Mouse (Mus musculus): Measurements from ENCODE around the gene Fgfr2. TPM values are rescaled to one million over a fixed set of nuclear protein-coding genes. Genes with fewer than 3 reads are reported as not detected.

The Fgfr2 gene
- polyA plus RNA-seq, 1 experiment from 2014 or later, result 11.2 TPM

- TF ChIP-seq EP300 (IDR thresholded peaks at IDR 0.05; ENCODE audit: low read depth), result no peak
- no peak for TF ChIP-seq CTCF (IDR thresholded peaks at IDR 0.05; ENCODE audit: low read depth)
- Histone ChIP-seq H3K4me2 (ENCODE audit: low read depth, low read length) (no peak overlapping the region), H3K4me3 (ENCODE audit: low read depth, low read length) (no peak overlapping the region), H3K27ac (ENCODE audit: low read depth) (no peak overlapping the region), H3K9me3 (ENCODE audit: low read length) (no peaks in the 10 kb centered on the region), H3K27me3 (ENCODE audit: insufficient read depth, low read length) (no peaks in the 10 kb centered on the region), H3K4me1 (ENCODE audit: insufficient read depth) (peaks cover 23% of the 10 kb centered on the region), H3K9ac (replicated peaks) (no peak overlapping the region), H3K36me3 (replicated peaks; ENCODE audit: insufficient read depth, low read length) (no peaks in the 10 kb centered on the region)
- no peak for DNase-seq
- 45% methylated on average over 7 of the region's 7 CpGs for WGBS (ENCODE audit: insufficient replicate concordance)
- ATAC-seq, result no peak
These were observed 2487.9 kb downstream of the Fgfr2 start for GRCm38 (mm10) chr7:130635212-130635611.

- Histone ChIP-seq H3K4me2 (ENCODE audit: low read depth, low read length) (no peak overlapping the region), H3K27me3 (ENCODE audit: insufficient read depth, low read length) (no peaks in the 10 kb centered on the region), H3K9me3 (ENCODE audit: low read length) (no peaks in the 10 kb centered on the region), H3K9ac (replicated peaks) (no peak overlapping the region), H3K4me3 (ENCODE audit: low read depth, low read length) (no peak overlapping the region), H3K36me3 (replicated peaks; ENCODE audit: insufficient read depth, low read length) (no peaks in the 10 kb centered on the region), H3K4me1 (ENCODE audit: insufficient read depth) (peaks cover 23% of the 10 kb centered on the region), H3K27ac (ENCODE audit: low read depth) (no peak overlapping the region)
- 82% methylated on average over 4 of the region's 4 CpGs for WGBS (ENCODE audit: insufficient replicate concordance)
- TF ChIP-seq CTCF (IDR thresholded peaks at IDR 0.05; ENCODE audit: low read depth), result no peak
- no peak for TF ChIP-seq EP300 (IDR thresholded peaks at IDR 0.05; ENCODE audit: low read depth)
- DNase-seq (no peak), ATAC-seq (no peak)
These were observed 2488.8 kb downstream of the Fgfr2 start for GRCm38 (mm10) chr7:130634259-130634871.

GRCm38 (mm10) chr7:130632379-130632732 lies 2490.8 kb downstream of the Fgfr2 start:
- Histone ChIP-seq H3K4me3 (ENCODE audit: low read depth, low read length) (no peak overlapping the region), H3K27ac (ENCODE audit: low read depth) (no peak overlapping the region), H3K36me3 (replicated peaks; ENCODE audit: insufficient read depth, low read length) (no peaks in the 10 kb centered on the region), H3K9ac (replicated peaks) (no peak overlapping the region), H3K4me2 (ENCODE audit: low read depth, low read length) (no peak overlapping the region), H3K27me3 (ENCODE audit: insufficient read depth, low read length) (no peaks in the 10 kb centered on the region), H3K4me1 (ENCODE audit: insufficient read depth) (peaks cover 23% of the 10 kb centered on the region), H3K9me3 (ENCODE audit: low read length) (no peaks in the 10 kb centered on the region)
- DNase-seq, result no peak
- no peak for TF ChIP-seq EP300 (IDR thresholded peaks at IDR 0.05; ENCODE audit: low read depth)
- 85% methylated on average over 5 of the region's 5 CpGs for WGBS (ENCODE audit: insufficient replicate concordance)
- ATAC-seq, result no peak

- H3K4me2 ChIP-seq (ENCODE audit: low read depth, low read length), result 0 out of 2 replicates have a peak overlapping the region, but pooled peaks have one; percentile 32
- H3K27ac ChIP-seq (ENCODE audit: low read depth), result no peak overlapping the region
- no peaks in the 10 kb centered on the region for H3K27me3 ChIP-seq (ENCODE audit: insufficient read depth, low read length)
- TF ChIP-seq EP300 (IDR thresholded peaks at IDR 0.05; ENCODE audit: low read depth) (no peak), CTCF (IDR thresholded peaks at IDR 0.05; ENCODE audit: low read depth) (peak; percentile 19; the same call in 1 of the 2 replicates)
- ATAC-seq (peak; percentile 17; the same call in 1 of the 2 replicates), DNase-seq (peak; percentile 65)
- no peak overlapping the region for H3K9ac ChIP-seq (replicated peaks)
- H3K36me3 ChIP-seq (replicated peaks; ENCODE audit: insufficient read depth, low read length), result no peaks in the 10 kb centered on the region
- peaks cover 19% of the 10 kb centered on the region for H3K4me1 ChIP-seq (ENCODE audit: insufficient read depth)
- H3K9me3 ChIP-seq (ENCODE audit: low read length), result no peaks in the 10 kb centered on the region
- H3K4me3 ChIP-seq (ENCODE audit: low read depth, low read length), result no peak overlapping the region
- WGBS (ENCODE audit: insufficient replicate concordance), result 40% methylated on average over 22 of the region's 22 CpGs
These were observed 2491.4 kb downstream of the Fgfr2 start for GRCm38 (mm10) chr7:130631553-130632378.

- WGBS (ENCODE audit: insufficient replicate concordance), result 78% methylated on average over 3 of the region's 3 CpGs
- H3K27ac ChIP-seq (ENCODE audit: low read depth), result no peak overlapping the region
- H3K27me3 ChIP-seq (ENCODE audit: insufficient read depth, low read length), result no peaks in the 10 kb centered on the region
- no peak overlapping the region for H3K4me3 ChIP-seq (ENCODE audit: low read depth, low read length)
- ATAC-seq (no peak), DNase-seq (no peak)
- no peaks in the 10 kb centered on the region for H3K36me3 ChIP-seq (replicated peaks; ENCODE audit: insufficient read depth, low read length)
- no peak overlapping the region for H3K9ac ChIP-seq (replicated peaks)
- TF ChIP-seq CTCF (IDR thresholded peaks at IDR 0.05; ENCODE audit: low read depth) (no peak), EP300 (IDR thresholded peaks at IDR 0.05; ENCODE audit: low read depth) (no peak)
- H3K9me3 ChIP-seq (ENCODE audit: low read length), result no peaks in the 10 kb centered on the region
- H3K4me2 ChIP-seq (ENCODE audit: low read depth, low read length), result no peak overlapping the region
- peaks cover 14% of the 10 kb centered on the region for H3K4me1 ChIP-seq (ENCODE audit: insufficient read depth)
These were observed 2492.2 kb downstream of the Fgfr2 start for GRCm38 (mm10) chr7:130630956-130631355.

- Histone ChIP-seq H3K4me1 (ENCODE audit: insufficient read depth) (peaks cover 11% of the 10 kb centered on the region), H3K4me3 (ENCODE audit: low read depth, low read length) (no peak overlapping the region), H3K27ac (ENCODE audit: low read depth) (no peak overlapping the region), H3K9me3 (ENCODE audit: low read length) (no peaks in the 10 kb centered on the region), H3K4me2 (ENCODE audit: low read depth, low read length) (no peak overlapping the region), H3K9ac (replicated peaks) (no peak overlapping the region), H3K36me3 (replicated peaks; ENCODE audit: insufficient read depth, low read length) (no peaks in the 10 kb centered on the region), H3K27me3 (ENCODE audit: insufficient read depth, low read length) (no peaks in the 10 kb centered on the region)
- WGBS (ENCODE audit: insufficient replicate concordance), result 81% methylated on average over 7 of the region's 7 CpGs
- no peak for DNase-seq
- ATAC-seq, result no peak
- TF ChIP-seq EP300 (IDR thresholded peaks at IDR 0.05; ENCODE audit: low read depth) (no peak), CTCF (IDR thresholded peaks at IDR 0.05; ENCODE audit: low read depth) (no peak)
These were observed 2493.2 kb downstream of the Fgfr2 start for GRCm38 (mm10) chr7:130629999-130630398.

All from liver, postnatal 0 days (tissue).